Mouse (Mus musculus) hindbrain, embryonic 14.5 days (tissue): ENCODE results near the gene Fstl4. TPM values are rescaled to one million over a fixed set of nuclear protein-coding genes. Genes with fewer than 3 reads are reported as not detected.

Experiments
- ATAC-seq: fragments of 200-750 bp; cut with Nextera tagmentation; 2 replicates; pipeline ENCODE4 v1.8.0; 2017; ENCODE audit warnings: moderate number of reproducible peaks, mild to moderate bottlenecking, moderate TSS enrichment, moderate library complexity; ENCODE audit not compliant: low FRiP score
- DNase-seq: peaks from one replicate; pipeline ENCODE4 v3.0.0-alpha.2; 2015; ENCODE audit warnings: low spot score
- H3K27ac ChIP-seq: fragments of 300-500 bp; sonication (generic); 2 replicates; pipeline ENCODE4 v1.5.1; 2014; ENCODE audit warnings: mild to moderate bottlenecking, moderate library complexity
- H3K27me3 ChIP-seq: fragments of 300-500 bp; sonication (generic); 2 replicates; pipeline ENCODE4 v1.6.1; 2014; ENCODE audit warnings: mild to moderate bottlenecking, low read length, mixed read lengths; ENCODE audit not compliant: control insufficient read depth, insufficient read depth
- H3K36me3 ChIP-seq: fragments of 300-500 bp; sonication (generic); replicated peaks from 2 replicates; pipeline ENCODE4 v1.6.1; 2014; ENCODE audit not compliant: control insufficient read depth, insufficient read depth
- H3K4me1 ChIP-seq: fragments of 300-500 bp; sonication (generic); replicated peaks from 2 replicates; pipeline ENCODE4 v1.6.1; 2014; ENCODE audit warnings: antibody characterized with exemption, low read length, mixed read lengths; ENCODE audit not compliant: control insufficient read depth, insufficient read depth
- H3K4me2 ChIP-seq: fragments of 300-500 bp; sonication (generic); replicated peaks from 2 replicates; pipeline ENCODE4 v1.6.1; 2014; ENCODE audit warnings: mild to moderate bottlenecking, moderate library complexity
- H3K4me3 ChIP-seq: fragments of 300-500 bp; sonication (generic); replicated peaks from 2 replicates; pipeline ENCODE4 v1.5.1; 2014; ENCODE audit warnings: mild to moderate bottlenecking, low read length
- H3K9ac ChIP-seq: fragments of 300-500 bp; sonication (generic); 2 replicates; pipeline ENCODE4 v1.6.1; 2014
- H3K9me3 ChIP-seq: fragments of 300-500 bp; sonication (generic); 2 replicates; pipeline ENCODE4 v1.6.1; 2016; ENCODE audit warnings: low read length; ENCODE audit not compliant: control insufficient read depth
- WGBS: fragments of 180-500 bp; shearing (Covaris S2); extraction: QIAGEN DNeasy Blood & Tissue Kit; methylation state at CpG from one replicate; pipeline ENCODE4 v1.1.7; 2014; 5-methylcytosine and 5-hydroxymethylcytosine counted together
- polyA plus RNA-seq: library from polyadenylated mRNA; unstranded; fragments of >200 nt; fragmentation: Nextera tagmentation; extraction: Ambion mirVana; gene quantifications from 2 replicates; pipeline ENCODE4 v1.2.1, GENCODE M21; 2014

The Fstl4 gene
- polyA plus RNA-seq, 1 experiment from 2014 or later: 10.5 TPM

GRCm38 (mm10) chr11:52764894-52765677, 652 bp downstream of the Fstl4 start:
- Histone ChIP-seq H3K4me1 (peaks cover 12% of the 10 kb centered on the region), H3K27ac (no peak overlapping the region), H3K4me3 (peak overlapping the region; percentile 61), H3K9me3 (no peaks in the 10 kb centered on the region), H3K4me2 (peak overlapping the region; percentile 97), H3K27me3 (peaks cover 28% of the 10 kb centered on the region), H3K9ac (peak overlapping the region; percentile 69), H3K36me3 (no peaks in the 10 kb centered on the region)
- ATAC-seq (no peak), DNase-seq (no peak)
- WGBS: under 1% methylated on average over 53 of the region's 53 CpGs

- H3K27me3 ChIP-seq: peaks cover 28% of the 10 kb centered on the region
- H3K4me2 ChIP-seq: peak overlapping the region; percentile 97
- peak overlapping the region; percentile 61 for H3K4me3 ChIP-seq
- DNase-seq (peak; percentile 75), ATAC-seq (no peak)
- WGBS: 2% methylated on average over 21 of the region's 21 CpGs
- H3K4me1 ChIP-seq: peaks cover 12% of the 10 kb centered on the region
- no peaks in the 10 kb centered on the region for H3K36me3 ChIP-seq
- no peaks in the 10 kb centered on the region for H3K9me3 ChIP-seq
- no peak overlapping the region for H3K27ac ChIP-seq
- peak overlapping the region; percentile 69; the same call in 1 of the 2 replicates for H3K9ac ChIP-seq
These were observed 1.3 kb downstream of the Fstl4 start for GRCm38 (mm10) chr11:52765678-52766254.

- DNase-seq (no peak), ATAC-seq (no peak)
- Histone ChIP-seq H3K27me3 (peaks cover 23% of the 10 kb centered on the region), H3K9me3 (no peaks in the 10 kb centered on the region), H3K36me3 (no peaks in the 10 kb centered on the region), H3K4me1 (peaks cover 12% of the 10 kb centered on the region), H3K4me2 (no peak overlapping the region), H3K9ac (no peak overlapping the region), H3K4me3 (no peak overlapping the region), H3K27ac (no peak overlapping the region)
- 69% methylated on average over 3 of the region's 3 CpGs for WGBS
These were observed 3.5 kb downstream of the Fstl4 start for GRCm38 (mm10) chr11:52767921-52768320.

- ATAC-seq (no peak), DNase-seq (no peak)
- Histone ChIP-seq H3K27ac (no peak overlapping the region), H3K4me1 (peaks cover 9% of the 10 kb centered on the region; the same call in 1 of the 2 replicates), H3K9ac (no peak overlapping the region), H3K4me3 (no peak overlapping the region), H3K36me3 (no peaks in the 10 kb centered on the region), H3K4me2 (no peak overlapping the region), H3K27me3 (no peaks in the 10 kb centered on the region), H3K9me3 (no peaks in the 10 kb centered on the region)
- 87% methylated on average over 3 of the region's 3 CpGs for WGBS
These were observed 8.6 kb downstream of the Fstl4 start for GRCm38 (mm10) chr11:52773073-52773472.

- 63% methylated on average over 3 of the region's 3 CpGs for WGBS
- no peaks in the 10 kb centered on the region for H3K36me3 ChIP-seq
- no peak overlapping the region for H3K4me3 ChIP-seq
- H3K27me3 ChIP-seq: no peaks in the 10 kb centered on the region
- H3K9me3 ChIP-seq: no peaks in the 10 kb centered on the region
- H3K4me1 ChIP-seq: 0 out of 2 replicates have a peak, but pooled peaks cover 10% of the 10 kb centered on the region
- no peak overlapping the region for H3K9ac ChIP-seq
- no peak overlapping the region for H3K4me2 ChIP-seq
- DNase-seq: no peak
- H3K27ac ChIP-seq: no peak overlapping the region
- no peak for ATAC-seq
These were observed 10.9 kb downstream of the Fstl4 start for GRCm38 (mm10) chr11:52775291-52775690.

GRCm38 (mm10) chr11:52782426-52782825, 18.0 kb downstream of the Fstl4 start:
- 92% methylated on average over 5 of the region's 5 CpGs for WGBS
- H3K4me3 ChIP-seq: no peak overlapping the region
- H3K4me2 ChIP-seq: no peak overlapping the region
- no peaks in the 10 kb centered on the region for H3K9me3 ChIP-seq
- H3K9ac ChIP-seq: no peak overlapping the region
- ATAC-seq: no peak
- no peak for DNase-seq
- H3K36me3 ChIP-seq: no peaks in the 10 kb centered on the region
- 0 out of 2 replicates have a peak, but pooled peaks cover 4% of the 10 kb centered on the region for H3K4me1 ChIP-seq
- H3K27ac ChIP-seq: no peak overlapping the region
- H3K27me3 ChIP-seq: no peaks in the 10 kb centered on the region

GRCm38 (mm10) chr11:52794331-52794730, 29.9 kb downstream of the Fstl4 start:
- Histone ChIP-seq H3K4me1 (no peaks in the 10 kb centered on the region), H3K4me3 (no peak overlapping the region), H3K27me3 (no peaks in the 10 kb centered on the region), H3K36me3 (no peaks in the 10 kb centered on the region), H3K9me3 (no peaks in the 10 kb centered on the region), H3K9ac (no peak overlapping the region), H3K4me2 (no peak overlapping the region), H3K27ac (no peak overlapping the region)
- ATAC-seq (no peak), DNase-seq (no peak)
- 72% methylated on average over 5 of the region's 5 CpGs for WGBS

GRCm38 (mm10) chr11:52809542-52809941, 45.1 kb downstream of the Fstl4 start:
- H3K27me3 ChIP-seq: no peaks in the 10 kb centered on the region
- H3K9me3 ChIP-seq: no peaks in the 10 kb centered on the region
- no peak overlapping the region for H3K4me3 ChIP-seq
- no peak for DNase-seq
- no peak overlapping the region for H3K4me2 ChIP-seq
- no peaks in the 10 kb centered on the region for H3K4me1 ChIP-seq
- no peaks in the 10 kb centered on the region for H3K36me3 ChIP-seq
- no peak overlapping the region for H3K27ac ChIP-seq
- 93% methylated on average over 2 of the region's 2 CpGs for WGBS
- H3K9ac ChIP-seq: no peak overlapping the region
- no peak for ATAC-seq

- DNase-seq (no peak), ATAC-seq (no peak)
- Histone ChIP-seq H3K36me3 (no peaks in the 10 kb centered on the region), H3K9me3 (no peaks in the 10 kb centered on the region), H3K4me2 (no peak overlapping the region), H3K4me1 (no peaks in the 10 kb centered on the region), H3K4me3 (no peak overlapping the region), H3K27me3 (no peaks in the 10 kb centered on the region), H3K27ac (no peak overlapping the region), H3K9ac (no peak overlapping the region)
- 84% methylated on average over 4 of the region's 4 CpGs for WGBS
These were observed 51.6 kb downstream of the Fstl4 start for GRCm38 (mm10) chr11:52816004-52816403.
